Mouse (Mus musculus): Measurements from ENCODE around the gene Meis2. TPM values are rescaled to one million over a fixed set of nuclear protein-coding genes. Genes with fewer than 3 reads are reported as not detected.

The Meis2 gene
- total and polyA plus RNA-seq, 3 experiments, result 3.1 to 9.8 TPM; not detected in 1

DNA sequence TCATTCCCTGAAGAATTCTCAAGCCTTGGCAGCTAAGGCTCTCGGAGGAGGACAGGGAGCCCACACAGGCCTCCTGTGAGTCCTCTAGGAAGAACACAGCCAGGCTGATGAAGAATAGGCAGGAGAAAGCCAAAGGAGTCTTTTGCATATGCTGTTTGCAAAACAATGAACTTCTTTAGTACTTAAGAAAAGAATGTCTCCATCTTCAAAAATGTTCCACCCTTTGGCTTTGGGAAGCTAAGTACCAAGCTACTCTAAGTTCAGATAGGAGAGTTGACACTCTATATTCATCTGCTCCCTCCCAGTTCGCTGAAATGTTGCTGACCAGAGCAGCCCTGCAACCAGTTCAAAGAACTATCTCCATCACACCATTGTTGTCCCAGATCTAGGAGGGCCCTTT, 195.7 kb downstream of the Meis2 start:
- no peaks in the 10 kb centered on the region for H3K36me3 ChIP-seq (ENCODE audit: control insufficient read depth in 1 of 2, insufficient read depth in 2 of 2, low read length in 2 of 2)
- no peaks in the 10 kb centered on the region for H3K27me3 ChIP-seq (ENCODE audit: control insufficient read depth in 1 of 2, insufficient read depth in 2 of 2, low read length in 2 of 2)
- no peak overlapping the region for H3K9ac ChIP-seq (ENCODE audit: control insufficient read depth, low read depth, low read length, poor library complexity, severe bottlenecking)
- H3K9me3 ChIP-seq (replicated peaks; ENCODE audit: insufficient read depth, low read length), result no peaks in the 10 kb centered on the region
- H3K4me3 ChIP-seq (ENCODE audit: control insufficient read depth in 1 of 2, insufficient read depth in 1 of 2, low read depth in 2 of 2, low read length in 2 of 2), result no peak overlapping the region
- no peak for DNase-seq (ENCODE audit: low read depth, low spot score)
- H3K4me1 ChIP-seq (ENCODE audit: control insufficient read depth in 1 of 2, insufficient read depth in 2 of 2, low read length in 2 of 2), result 0 out of 4 replicates have a peak, but pooled peaks cover 0 to 3% of the 10 kb centered on the region in 2 experiments
- TF ChIP-seq UBTF (IDR thresholded peaks at IDR 0.05; ENCODE audit: borderline replicate concordance, insufficient read depth, low read depth, low read length) (no peak), TBP (IDR thresholded peaks at IDR 0.05; ENCODE audit: low read depth, low read length) (no peak), RCOR1 (IDR thresholded peaks at IDR 0.05; ENCODE audit: low read depth, low read length) (no peak), TAL1 (IDR thresholded peaks at IDR 0.05; ENCODE audit: low read length) (no peak), NRF1 (IDR thresholded peaks at IDR 0.05; ENCODE audit: insufficient read depth, low read depth, low read length, poor library complexity, severe bottlenecking) (no peak), TCF12 (IDR thresholded peaks at IDR 0.05; ENCODE audit: low read depth, low read length) (no peak), USF2 (IDR thresholded peaks at IDR 0.05; ENCODE audit: borderline replicate concordance in 1 of 2, insufficient read depth in 1 of 2, low read depth in 1 of 2, low read length in 2 of 2) (no peak), MAX (IDR thresholded peaks at IDR 0.05; ENCODE audit: low read length) (no peak), JUND (IDR thresholded peaks at IDR 0.05; ENCODE audit: low read depth, low read length) (no peak), ZNF384 (IDR thresholded peaks at IDR 0.05; ENCODE audit: low read depth, low read length) (no peak), CTCF (IDR thresholded peaks at IDR 0.05 in 2 of 3, conservative IDR thresholded peaks at IDR 0.05 in 1 of 3; ENCODE audit: control insufficient read depth in 1 of 3, insufficient read depth in 1 of 3, low read depth in 2 of 3, low read length in 3 of 3, poor library complexity in 1 of 3, severe bottlenecking in 1 of 3) (no peak), ZC3H11A (IDR thresholded peaks at IDR 0.05; ENCODE audit: low read depth, low read length) (no peak)
- H3K27ac ChIP-seq (ENCODE audit: control insufficient read depth, low read depth, low read length), result no peak overlapping the region
- H3K79me2 ChIP-seq (ENCODE audit: control insufficient read depth, insufficient read depth, low read length, poor library complexity), result no peaks in the 10 kb centered on the region

GRCm38 (mm10) chr2:115860600-115861347, 204.9 kb downstream of the Meis2 start:
- Histone ChIP-seq H3K27me3 (ENCODE audit: control insufficient read depth in 1 of 2, insufficient read depth in 2 of 2, low read length in 2 of 2) (no peaks in the 10 kb centered on the region), H3K4me3 (ENCODE audit: control insufficient read depth in 1 of 2, insufficient read depth in 1 of 2, low read depth in 2 of 2, low read length in 2 of 2) (no peak overlapping the region), H3K79me2 (ENCODE audit: control insufficient read depth, insufficient read depth, low read length, poor library complexity) (no peaks in the 10 kb centered on the region), H3K9me3 (replicated peaks; ENCODE audit: insufficient read depth, low read length) (no peaks in the 10 kb centered on the region), H3K4me1 (ENCODE audit: control insufficient read depth in 1 of 2, insufficient read depth in 2 of 2, low read length in 2 of 2) (no peaks in the 10 kb centered on the region), H3K9ac (ENCODE audit: control insufficient read depth, low read depth, low read length, poor library complexity, severe bottlenecking) (no peak overlapping the region), H3K36me3 (ENCODE audit: control insufficient read depth in 1 of 2, insufficient read depth in 2 of 2, low read length in 2 of 2) (no peaks in the 10 kb centered on the region), H3K27ac (ENCODE audit: control insufficient read depth, low read depth, low read length) (no peak overlapping the region)
- TF ChIP-seq CTCF (IDR thresholded peaks at IDR 0.05 in 2 of 3, conservative IDR thresholded peaks at IDR 0.05 in 1 of 3; ENCODE audit: control insufficient read depth in 1 of 3, insufficient read depth in 1 of 3, low read depth in 2 of 3, low read length in 3 of 3, poor library complexity in 1 of 3, severe bottlenecking in 1 of 3) (no peak), MAZ (IDR thresholded peaks at IDR 0.05; ENCODE audit: low read depth, low read length) (no peak), ZKSCAN1 (IDR thresholded peaks at IDR 0.05; ENCODE audit: low read depth, low read length) (no peak), E2F4 (IDR thresholded peaks at IDR 0.05; ENCODE audit: borderline replicate concordance, low read depth, low read length) (no peak), MXI1 (IDR thresholded peaks at IDR 0.05; ENCODE audit: low read depth, low read length) (no peak), ZNF384 (IDR thresholded peaks at IDR 0.05; ENCODE audit: low read depth, low read length) (no peak), NELFE (IDR thresholded peaks at IDR 0.05; ENCODE audit: low read depth, low read length) (no peak)
- no peak for DNase-seq (ENCODE audit: low read depth, low spot score)

Measured in MEL (cell line).